Mouse (Mus musculus): Measurements from ENCODE around the gene Smndc1.

DNA sequence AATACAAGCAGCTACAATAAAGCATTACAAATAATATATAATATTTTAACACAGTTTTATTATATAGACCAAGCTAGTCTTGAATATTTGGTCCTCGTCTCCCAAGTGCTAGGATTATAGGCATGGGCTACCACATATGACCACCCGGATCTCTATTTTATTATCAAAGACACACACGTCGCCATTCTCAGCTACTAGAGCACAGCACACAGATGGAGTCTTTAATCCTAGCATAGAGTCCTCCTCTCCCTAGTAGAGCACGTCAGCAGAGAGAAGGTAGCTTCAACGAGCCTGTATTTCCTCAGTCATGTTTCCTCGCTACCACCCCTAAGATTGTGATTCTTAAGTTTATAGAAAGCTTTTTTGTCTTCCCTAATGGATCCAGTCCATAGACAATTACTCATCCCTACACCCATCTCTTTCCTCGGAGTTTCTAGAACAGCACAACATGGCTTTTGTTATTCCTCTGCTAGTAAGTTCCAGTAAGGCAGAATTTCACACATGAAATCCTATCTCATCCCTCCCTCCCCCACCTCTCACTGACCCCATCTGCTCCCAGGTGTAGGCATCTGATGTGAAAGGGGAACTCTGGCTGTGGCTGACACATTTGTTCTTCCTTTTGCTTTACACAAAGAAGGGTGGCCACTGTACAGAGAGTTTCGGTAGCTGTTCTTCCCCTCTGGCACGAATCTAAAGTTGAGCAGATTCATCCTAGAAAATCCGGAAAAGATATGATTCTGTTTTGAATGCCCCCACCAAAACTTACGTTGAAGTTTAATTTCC is 7.3 kb upstream of the Smndc1 start:
- TF ChIP-seq CTCF (IDR thresholded peaks at IDR 0.05; ENCODE audit: low read depth) = no peak
- TF ChIP-seq EP300 (IDR thresholded peaks at IDR 0.05; ENCODE audit: low read depth) = no peak
